Mouse (Mus musculus) cerebellum, adult 11 months (tissue): ENCODE measurements around the gene Prkar1a.
A peak's percentile ranks its signal among the peaks of the same experiment; 100 is the strongest.
"Not testable (repeated sequence)": the region's sequence is repeated elsewhere in the genome, so short reads cannot be mapped to it uniquely, and the experiment has no call there.

Experiments
- DNase-seq: peaks from one replicate; pipeline ENCODE4 v3.0.0; 2022

Gene Prkar1a

DNA sequence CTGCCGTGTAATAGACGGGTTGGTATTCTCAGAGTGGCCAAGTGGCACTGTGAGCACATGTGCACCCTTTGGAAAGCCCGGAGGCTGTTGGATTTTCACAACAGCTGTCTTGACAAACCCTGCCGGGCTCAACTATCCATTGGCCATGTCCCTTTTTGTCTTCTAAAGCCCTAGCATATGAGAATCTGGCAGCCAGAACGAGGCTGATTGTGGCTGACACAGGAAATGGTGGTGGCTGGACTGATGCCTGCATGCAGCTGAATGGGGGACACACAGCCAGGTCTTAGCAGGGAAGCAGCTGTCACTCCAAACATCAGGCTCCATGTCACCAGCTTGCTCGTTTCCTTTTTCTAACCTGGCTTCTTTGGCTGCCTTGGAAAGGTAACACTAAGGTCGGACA is 695 bp upstream of the Prkar1a start:
- DNase-seq, result peak; percentile 30

DNA sequence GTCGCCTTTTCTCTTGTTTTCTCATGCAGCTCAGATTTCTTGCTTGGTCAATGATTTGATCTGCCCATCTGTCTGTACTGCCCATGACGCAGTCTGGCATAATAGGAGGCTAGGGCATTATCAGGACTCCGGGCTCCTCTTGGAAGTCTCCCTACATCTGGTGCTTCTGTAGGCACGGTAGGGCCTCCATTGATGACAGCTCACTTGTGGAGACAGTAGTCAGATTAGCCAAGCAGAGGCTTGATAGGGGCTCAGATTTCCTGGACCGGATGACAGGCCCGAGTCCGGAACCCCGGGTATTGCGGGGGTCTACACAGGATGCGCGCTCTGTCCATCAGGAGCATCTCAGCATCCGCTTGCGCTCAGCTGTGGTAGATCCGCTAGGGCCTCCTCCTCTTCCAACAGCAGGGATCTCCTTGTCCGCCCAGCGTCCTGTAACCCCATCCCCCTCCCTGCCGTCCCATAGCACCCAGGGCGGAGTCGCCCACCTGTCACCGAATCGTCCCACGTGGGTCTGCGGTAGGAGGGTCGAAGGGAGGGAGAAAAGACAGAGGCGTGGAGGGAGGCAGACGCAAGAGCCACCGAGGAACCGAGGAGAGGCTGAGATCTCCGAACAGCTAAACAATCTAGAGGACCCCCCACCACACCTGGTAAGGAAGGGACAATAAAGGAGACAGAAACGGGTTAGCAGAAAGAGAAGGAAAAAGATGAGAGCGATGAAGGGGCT is 933 bp downstream of the Prkar1a start:
- peak; percentile 90 for DNase-seq

DNA sequence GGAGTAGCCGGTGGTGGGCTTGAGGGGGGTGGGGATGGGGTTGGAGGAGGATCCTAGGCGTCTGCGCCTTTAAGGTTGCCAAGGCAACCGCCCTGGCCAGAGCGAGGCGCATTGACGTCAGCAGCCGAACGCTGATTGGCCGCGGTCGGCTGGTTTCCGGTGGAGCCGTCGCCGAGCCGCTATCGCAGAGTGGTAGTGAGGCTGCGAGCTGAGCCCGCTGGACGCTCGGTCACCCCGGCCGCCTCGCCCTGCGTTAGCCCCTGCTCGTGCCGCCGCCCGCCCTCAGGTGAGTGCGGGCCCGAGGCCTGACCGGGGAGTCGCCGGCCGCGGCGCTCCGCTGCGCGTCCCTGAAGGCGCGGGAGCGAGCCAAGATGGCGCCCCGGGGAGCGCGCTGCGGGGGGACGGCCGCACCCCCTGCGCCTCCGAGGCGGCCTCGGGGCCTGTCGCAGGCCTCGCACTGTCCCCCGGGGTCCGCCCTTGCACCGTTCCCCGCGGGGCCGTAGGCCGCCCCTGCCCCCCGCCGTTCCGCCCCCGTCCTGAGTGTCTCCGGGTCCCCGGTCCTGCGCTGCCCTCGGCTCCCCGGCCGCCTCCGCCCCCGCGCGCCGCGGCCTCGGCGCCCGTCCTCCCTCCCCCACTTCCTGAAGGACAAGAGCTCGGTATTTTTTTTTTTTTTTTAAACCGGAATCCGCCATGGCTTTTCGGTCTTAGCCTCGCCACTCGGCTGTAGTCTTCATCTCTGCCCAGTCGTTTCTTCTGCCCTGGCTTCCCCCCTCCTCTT is 1.8 kb downstream of the Prkar1a start:
- DNase-seq, result peak; percentile 92

DNA sequence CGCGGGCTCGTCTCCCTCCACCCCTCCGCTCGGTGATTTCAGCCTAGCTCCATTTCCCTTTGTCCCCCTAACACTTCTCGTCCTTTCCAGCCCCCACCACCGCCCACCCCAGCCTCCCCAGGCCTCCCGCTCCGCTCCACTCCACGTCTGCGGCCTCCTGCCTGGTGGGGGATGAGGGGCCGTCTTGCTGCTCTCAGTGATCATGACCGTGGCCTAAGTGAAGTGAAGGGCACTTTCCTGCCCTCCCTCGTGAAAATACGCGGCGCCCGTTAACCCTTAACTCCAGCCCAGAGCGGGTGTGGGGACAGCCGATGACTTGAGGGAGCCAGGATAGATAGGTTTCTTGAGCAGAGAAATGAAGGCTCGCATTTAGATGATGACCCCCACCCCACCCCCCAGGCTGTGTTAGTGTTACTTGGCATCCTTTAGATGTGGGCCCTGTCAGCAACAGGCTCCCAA is 2.4 kb downstream of the Prkar1a start:
- DNase-seq, result peak; percentile 37

DNA sequence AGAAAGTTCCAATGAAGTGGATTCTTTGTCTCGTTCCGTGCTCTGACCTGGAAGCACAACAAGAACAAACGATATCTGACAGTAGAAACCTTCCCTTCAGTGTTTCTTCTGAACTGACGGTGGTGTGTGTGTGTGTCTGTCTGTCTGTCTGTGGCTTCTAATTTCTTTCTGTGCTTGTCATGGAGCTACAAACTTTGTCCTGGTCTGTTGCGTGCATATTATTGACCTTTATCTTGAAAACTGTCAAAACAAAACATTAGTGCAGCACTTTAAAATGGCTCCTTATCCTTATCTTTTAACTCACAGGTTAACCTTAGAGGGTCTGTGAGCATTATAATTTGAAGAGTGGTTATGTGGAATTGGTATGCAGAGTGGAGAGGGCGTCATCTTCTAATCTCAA is 3.3 kb downstream of the Prkar1a start:
- no peak for DNase-seq

DNA sequence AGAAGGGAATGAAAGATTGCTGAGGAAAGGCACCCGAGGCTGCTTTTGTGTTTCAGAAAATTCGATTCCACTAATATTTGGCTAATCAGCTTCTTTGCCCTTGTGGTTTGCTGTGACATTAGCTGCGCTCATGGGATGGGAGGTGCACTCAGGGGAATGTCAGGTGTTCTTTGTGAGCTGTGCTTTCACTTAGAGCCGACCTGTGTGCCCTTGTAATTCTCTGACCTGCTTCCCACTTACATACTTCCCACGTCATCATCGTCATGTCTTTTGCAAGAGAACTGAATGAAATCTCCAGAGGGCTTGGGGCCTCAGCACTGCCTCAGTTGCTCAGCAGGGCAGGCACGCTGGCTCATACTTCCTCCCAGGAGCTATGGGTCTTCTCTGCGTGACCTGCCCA is 4.0 kb downstream of the Prkar1a start:
- DNase-seq, result no peak

DNA sequence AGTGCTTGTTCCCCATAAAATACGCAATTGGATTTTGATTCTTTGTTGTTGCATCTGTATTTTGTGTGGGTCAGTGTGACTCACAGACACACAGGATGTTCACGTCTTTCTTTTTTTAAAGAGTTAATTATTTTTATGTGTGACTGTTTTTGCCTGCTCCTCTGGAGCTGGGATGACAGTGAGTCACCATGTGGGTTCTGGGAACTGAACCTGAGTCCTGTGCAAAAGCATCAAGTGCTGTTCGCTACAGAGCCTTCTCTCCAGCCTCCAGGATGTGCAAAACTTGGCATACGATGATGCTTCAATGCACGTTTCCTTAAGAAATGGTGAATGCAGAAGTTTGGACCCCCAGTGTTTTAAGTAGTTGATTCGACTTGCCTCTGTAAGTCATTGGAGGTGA is 5.4 kb downstream of the Prkar1a start:
- no peak for DNase-seq

DNA sequence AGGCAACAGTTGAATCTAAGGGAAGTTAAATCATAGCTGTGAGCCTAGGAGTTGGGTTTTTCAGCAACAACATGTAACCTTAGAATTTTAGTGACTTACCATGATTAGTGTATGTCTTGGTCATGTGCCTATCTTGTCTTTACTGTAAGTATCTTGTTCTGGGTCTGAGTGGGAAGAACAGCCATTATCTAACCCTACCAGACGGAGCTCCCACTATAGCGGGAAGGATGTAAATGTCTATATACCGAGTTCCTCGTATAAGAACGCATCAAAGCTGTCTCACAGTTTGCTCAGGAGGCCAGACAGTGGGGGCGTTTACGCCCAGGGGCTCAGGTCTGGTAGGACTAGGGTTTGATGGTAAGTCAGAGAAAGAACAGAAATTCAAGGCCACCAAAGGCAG is 7.0 kb downstream of the Prkar1a start:
- DNase-seq, result no peak

DNA sequence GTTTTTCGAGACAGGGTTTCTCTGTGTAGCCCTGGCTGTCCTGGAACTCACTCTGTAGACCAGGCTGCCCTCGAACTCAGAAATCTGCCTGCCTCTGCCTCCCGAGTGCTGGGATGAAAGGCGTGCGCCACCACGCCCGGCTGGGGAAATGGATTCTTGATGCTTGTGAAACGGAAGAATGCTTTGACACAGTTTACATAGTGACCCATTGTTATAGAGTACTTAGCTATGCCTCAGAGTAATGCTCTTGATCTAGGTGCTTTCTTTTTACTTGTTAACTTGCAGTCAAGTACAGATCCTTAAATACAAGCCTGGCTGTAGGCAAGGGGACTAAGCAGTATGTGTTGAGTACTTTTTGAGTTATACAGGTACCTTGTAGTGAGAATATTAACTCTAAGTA is 11.3 kb downstream of the Prkar1a start:
- DNase-seq, result not testable (repeated sequence)

DNA sequence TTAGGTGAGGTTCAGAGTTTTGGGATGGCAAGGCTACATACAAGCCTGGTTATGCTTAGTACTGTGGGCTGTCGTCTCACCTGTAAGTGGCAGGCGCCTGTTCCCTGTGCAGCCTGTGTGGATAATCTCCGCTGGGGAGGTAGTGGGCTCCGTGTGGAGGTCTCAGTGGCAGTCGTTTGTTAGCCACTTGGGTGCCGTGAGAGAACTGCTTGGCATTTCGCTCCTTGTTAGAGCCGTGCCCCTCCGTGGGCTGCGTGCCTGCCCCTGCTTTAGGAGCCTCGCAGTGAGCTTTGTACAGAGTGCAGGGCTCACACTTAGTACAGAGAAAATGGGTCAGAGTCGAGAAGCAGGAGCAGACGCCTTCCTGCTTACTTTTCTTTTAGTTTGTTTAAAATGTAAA is 15.1 kb downstream of the Prkar1a start:
- DNase-seq, result no peak

DNA sequence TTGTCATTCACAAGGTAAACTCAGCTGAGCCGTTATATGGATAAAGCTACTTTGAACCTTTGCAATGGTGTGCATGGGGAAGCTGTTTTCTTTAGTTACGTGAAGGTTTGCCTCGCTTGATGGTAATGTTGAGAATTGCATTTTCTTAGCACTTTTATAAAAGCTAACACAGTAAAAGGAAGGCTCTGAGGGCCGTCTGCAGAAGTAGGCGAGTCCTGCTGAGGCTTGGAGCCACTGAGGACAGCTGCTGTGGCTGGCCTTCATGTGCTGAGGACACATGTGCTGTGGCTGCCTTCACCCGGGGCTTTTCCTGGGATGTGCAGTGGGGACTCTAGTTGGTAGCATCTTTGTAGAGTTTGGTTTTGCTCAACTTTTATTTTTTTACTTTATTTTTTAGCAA is 16.2 kb downstream of the Prkar1a start:
- no peak for DNase-seq

DNA sequence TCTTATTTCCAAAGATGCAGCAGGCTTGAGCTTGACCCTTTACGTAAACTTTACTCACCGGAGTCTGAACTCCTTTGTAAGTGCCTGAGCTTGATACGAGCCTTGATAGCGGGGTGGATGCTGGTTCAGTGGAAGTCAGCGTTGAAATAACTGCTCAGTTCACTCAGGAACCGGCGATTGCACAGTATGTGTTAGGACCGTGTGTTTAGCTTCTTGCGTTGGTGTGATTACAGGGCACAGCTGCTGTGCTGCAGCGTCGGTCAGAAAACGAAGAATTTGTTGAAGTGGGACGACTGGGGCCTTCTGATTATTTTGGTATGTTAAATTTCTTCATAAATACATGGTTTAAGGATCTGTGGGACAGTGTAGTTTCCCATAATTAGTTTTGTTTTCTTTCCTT is 17.2 kb downstream of the Prkar1a start:
- no peak for DNase-seq

DNA sequence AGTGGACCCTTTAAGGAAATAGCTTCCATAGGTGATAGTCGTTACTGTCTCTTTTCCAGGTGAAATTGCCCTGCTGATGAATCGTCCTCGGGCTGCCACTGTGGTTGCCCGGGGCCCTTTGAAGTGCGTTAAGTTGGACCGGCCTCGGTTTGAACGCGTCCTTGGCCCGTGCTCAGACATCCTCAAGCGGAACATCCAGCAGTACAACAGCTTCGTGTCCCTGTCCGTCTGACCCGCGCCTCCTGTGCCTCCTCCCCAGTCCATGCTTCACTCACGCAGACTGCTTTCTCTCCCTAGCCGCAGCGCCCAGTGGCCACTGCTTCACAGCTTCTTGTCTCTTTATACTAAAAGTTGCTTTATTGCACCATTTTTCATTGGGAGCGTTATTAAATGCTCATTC is 18.2 kb downstream of the Prkar1a start:
- DNase-seq, result no peak

DNA sequence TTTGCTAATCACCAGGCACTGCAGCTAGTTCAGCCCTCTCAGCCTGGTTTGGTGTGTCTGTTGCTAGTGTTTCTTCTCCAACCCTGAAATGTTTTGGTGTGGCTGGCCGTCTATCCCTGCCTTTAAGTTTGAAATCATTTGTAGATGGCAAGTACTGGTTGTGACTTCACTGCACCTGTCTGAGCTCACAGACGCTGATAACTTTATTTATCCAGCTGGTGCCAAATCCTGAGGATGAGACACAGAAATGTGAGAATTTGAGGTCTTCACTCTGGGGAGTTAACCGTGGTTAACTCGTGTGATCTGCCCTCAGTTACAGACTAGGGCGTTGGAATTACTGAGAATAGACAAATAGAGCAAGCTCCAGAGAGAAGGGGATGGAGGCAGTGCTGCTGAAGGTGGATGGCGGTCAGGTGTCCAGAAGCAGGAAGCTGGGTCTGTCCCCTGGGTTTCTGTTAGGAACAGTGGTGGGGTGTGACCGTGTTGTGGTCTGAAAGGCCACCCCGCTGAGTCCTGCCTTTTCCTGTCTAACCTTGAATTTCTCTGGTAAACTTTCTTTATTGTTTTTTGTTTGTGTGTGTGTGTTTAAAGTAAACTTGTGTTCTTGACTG is 19.0 kb downstream of the Prkar1a start:
- DNase-seq, result no peak

DNA sequence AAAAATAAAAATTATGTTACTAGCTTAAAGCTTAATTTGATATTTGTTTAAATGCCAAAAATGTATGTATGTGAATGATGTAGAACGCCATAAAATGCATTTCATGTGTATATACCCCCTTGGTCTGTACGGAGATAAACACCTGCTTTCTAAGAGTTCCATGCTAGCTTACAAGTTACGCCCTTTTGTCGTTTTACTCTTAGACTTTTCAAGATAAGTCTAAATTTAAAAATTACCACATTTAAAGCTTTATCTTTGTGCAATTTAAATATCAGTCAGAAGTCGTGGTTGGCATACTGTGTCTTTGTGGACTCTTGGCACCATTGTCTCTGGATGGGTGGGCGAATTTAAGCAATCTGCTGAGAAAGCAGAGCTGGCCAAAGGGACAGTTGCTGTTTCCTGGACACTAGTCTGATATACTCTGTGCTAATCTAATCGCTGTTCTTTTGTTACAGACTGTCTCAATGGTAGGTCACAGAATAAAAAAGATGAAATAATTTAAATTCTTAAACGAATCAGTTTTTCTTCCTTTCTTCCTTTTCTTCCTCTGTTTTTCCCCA is 20.0 kb downstream of the Prkar1a start:
- DNase-seq, result no peak

DNA sequence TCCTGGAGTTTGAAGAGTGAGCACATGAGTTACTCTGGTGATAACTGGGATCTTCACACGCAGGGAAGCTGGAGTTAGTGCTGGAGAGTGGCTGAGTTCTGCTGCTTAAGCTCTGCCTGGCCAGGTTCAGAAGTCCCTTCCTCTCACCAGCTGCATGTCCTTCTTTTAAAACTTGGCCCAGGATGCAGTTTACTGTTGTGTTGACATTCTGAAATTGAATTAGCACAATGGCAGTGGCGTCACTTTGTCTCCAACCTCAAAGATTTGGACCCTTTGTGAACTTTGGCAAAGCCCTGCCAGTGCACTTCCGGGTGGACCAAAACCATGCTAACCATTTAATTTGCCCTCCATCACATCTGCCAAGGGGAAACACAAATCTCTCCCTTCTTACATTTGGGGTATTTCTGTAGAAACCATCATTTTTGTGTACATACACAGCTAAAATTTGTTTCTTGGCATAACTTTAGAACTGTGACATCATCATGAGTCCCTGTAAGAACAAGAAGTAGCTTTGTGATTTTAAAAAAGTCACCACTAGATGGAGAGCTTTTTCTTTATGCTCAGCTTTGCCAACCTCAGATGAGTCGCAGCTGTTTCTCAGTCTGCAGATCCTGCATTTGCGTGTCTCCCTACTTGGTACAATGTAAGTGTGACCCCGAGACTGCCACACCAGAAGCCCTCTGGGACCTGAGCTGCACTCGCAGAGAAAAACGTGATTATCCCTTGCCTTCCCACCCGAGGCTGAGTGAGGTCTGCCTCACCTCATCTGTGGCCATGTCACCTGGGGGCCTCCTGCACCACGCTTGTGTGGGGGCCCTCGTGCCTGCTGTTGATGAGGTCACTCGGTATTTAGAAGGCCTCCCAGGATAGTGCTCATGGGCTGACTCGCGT is 21.1 kb downstream of the Prkar1a start:
- no peak for DNase-seq

DNA sequence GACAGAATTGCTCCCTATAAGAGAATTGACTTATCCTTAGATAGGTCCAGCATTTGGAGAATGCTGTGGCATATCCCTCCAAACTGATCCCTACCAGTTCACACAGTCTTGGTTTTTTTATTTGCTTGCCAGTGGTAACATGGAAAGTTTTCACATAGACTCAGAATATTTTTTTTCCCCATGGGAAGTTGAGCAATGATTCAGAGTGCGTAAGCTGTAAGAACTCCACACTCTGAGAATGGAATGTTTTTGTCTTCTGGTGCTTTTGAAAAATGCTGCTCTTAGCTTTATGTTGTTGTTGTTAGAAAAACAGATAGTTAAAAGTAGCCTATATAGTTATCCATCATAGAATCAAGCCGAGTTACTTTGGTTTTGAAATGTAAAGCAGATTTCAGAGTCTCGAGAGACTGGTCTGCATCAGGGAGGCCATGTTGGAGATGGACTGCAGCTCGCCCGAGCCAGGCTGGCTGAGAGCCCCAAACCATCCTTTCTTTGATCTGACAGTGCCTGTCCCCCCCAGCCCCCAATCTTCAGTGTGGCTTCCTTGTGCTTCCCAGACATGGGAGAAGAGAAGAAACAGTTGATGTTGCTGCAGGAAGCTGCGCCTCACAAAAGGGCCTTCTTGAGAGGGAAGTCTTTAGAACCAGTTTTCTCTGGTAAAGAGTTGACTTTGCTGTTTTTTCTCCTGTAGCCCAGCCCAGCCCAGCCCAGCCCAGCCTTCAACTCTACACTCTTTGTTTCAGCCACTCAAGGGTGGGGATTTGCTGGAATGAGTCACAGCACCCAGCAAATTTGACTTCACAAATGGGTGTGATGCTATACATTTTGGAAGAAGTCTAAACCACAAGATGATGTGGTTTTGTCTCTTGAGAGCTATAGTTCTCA is 22.2 kb downstream of the Prkar1a start:
- DNase-seq, result no peak

DNA sequence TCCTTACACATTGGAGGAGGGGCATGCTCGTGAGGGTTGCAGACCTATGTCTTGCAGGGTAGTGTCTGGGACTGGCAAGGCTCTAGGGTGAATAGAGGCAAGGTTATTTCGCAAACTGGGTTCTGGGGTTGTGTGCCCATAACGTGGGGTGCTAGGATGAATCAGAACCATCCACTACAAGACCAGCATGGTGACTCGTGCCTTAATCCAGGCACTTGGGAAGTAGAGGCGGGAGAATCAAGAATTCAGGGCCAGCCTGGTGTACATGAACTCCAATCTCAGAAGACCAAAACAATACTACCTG is 22.8 kb downstream of the Prkar1a start:
- no peak for DNase-seq

DNA sequence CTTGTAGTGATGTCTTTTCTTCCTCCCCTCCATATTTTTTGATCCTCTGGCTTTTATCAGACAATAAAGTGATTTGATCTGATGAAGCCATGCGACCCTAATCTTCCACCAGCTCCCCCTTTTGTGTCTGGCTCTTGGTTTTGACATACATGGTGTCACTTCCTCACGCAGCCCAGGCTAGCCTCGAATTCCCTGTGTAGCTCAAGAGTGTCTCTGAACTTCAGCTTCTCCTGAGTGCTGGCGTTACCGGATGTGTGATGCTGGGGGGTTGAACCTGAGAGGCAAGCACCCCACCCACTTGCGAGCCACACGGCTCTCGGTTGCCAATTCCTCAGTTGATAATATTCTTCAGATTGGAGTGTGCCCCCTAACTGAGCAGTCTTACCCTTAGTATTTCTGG is 23.2 kb downstream of the Prkar1a start:
- DNase-seq, result no peak

DNA sequence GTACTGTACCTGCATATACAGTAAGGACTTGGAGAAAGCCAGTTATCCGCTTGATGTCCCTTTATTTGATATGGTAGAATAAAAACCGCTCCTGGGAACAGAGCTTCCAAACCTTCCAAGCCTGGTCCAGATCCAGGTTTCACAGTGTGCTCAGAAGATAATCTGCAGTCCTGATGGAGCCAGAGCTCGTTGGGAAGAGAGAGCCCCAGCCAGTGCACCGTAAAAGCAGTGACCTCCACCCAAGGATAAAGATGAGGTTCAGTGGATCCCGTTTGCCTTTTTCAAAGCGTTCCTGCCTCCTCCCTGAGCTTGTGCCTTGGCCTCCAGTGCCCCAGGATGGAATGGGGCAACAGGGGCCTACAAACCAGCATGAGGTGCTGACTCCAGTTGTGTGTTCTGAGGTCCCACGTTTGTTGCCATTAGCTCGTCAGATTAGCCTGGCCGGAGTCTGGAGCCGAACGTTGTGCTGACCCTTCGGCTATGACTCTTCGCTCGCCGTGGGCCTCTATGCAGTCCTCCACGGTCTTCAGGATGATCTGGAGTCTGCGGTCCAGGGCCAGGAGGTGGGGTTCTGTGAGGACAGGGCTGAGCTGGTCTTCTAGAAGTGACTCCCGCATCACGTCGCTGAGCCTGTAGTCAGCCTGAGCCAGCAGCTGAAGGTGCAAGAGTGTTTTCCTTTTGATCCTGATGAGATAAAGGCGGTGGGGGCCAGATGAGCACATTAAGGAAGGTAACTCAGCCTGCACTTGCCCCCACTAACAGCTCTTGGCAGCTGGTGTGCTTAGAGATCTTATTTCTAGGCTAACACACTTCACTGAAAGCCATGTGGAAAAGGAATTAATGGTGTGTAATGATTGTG is 23.9 kb downstream of the Prkar1a start:
- no peak for DNase-seq

DNA sequence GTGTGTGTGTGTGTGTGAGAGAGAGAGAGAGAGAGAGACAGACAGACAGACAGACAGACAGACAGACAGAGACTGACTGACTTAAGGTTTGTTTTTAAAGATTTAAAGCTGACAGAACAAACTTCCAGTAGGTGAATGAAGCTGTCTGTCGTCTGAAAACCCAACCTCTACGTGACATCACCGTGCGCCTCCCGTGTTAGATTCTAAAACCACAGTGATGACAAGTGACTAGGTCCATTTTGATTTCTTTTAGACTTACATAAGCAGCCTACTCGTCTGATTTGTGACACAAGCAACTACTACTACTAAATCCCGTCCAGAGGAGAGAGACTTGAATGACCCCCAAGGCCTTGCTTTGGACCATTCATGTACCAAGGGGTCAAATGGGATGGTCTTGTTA is 24.5 kb downstream of the Prkar1a start:
- no peak for DNase-seq
